Mouse (Mus musculus) testis, adult 2 months (tissue): ENCODE measurements around the gene Cd200.

Experiments used
- CTCF ChIP-seq: fragments of 200-500 bp; IDR thresholded peaks from 2 replicates; pipeline ENCODE4 v1.5.1; 2012; ENCODE audit warnings: low read depth, mild to moderate bottlenecking, inconsistent platforms, low read length, moderate library complexity; ENCODE audit not compliant: control insufficient read depth, insufficient read depth, insufficient replicate concordance
- POLR2A ChIP-seq: fragments of 200-500 bp; IDR thresholded peaks from 2 replicates; pipeline ENCODE4 v1.6.1; 2012; ENCODE audit warnings: low read depth, mild to moderate bottlenecking, inconsistent platforms, low read length, moderate library complexity; ENCODE audit not compliant: control insufficient read depth

- TF ChIP-seq CTCF: no peak
- TF ChIP-seq POLR2A: no peak
Measured at GRCm38 (mm10) chr16:45366111-45366510, 42.7 kb downstream of the Cd200 start.
